Mouse (Mus musculus) macrophage (primary cell): Measurements from ENCODE around the gene Bak1. TPM values are rescaled to one million over a fixed set of nuclear protein-coding genes. Genes with fewer than 3 reads are reported as not detected.

ENCODE experiments used
- H3K27ac ChIP-seq: fragments of 350-480 bp; formaldehyde crosslinking; 2 replicates; pipeline ENCODE4 v1.9.0; 2021
- H3K36me3 ChIP-seq: fragments of 350-480 bp; formaldehyde crosslinking; 2 replicates; pipeline ENCODE4 v1.9.0; 2021; ENCODE audit errors: inconsistent target
- H3K4me3 ChIP-seq: fragments of 350-480 bp; formaldehyde crosslinking; 2 replicates; pipeline ENCODE4 v1.9.0; 2021; ENCODE audit errors: inconsistent target
- H3K79me2 ChIP-seq: fragments of 350-480 bp; formaldehyde crosslinking; 2 replicates; pipeline ENCODE4 v1.9.0; 2021; ENCODE audit errors: inconsistent target
- WGBS: methylation state at CpG from one replicate; pipeline ENCODE4 v1.1.7; 2026; ENCODE audit warnings: inconsistent platforms; ENCODE audit not compliant: missing documents; 5-methylcytosine and 5-hydroxymethylcytosine counted together
- polyA plus RNA-seq: library from polyadenylated mRNA; stranded (reverse); fragments of 250-400 nt; gene quantifications from 3 replicates; pipeline ENCODE4 v1.2.4, GENCODE M21; 2018; ENCODE audit warnings: inconsistent platforms

The Bak1 gene
- polyA plus RNA-seq, 1 experiment from 2014 or later: 180 TPM

GRCm38 (mm10) chr17:27062684-27063083, 33.9 kb upstream of the Bak1 start:
- WGBS: 94% methylated on average over 7 of the region's 7 CpGs
- Histone ChIP-seq H3K4me3 (no peak overlapping the region), H3K36me3 (no peaks in the 10 kb centered on the region), H3K79me2 (peaks cover 63% of the 10 kb centered on the region), H3K27ac (no peak overlapping the region)

DNA sequence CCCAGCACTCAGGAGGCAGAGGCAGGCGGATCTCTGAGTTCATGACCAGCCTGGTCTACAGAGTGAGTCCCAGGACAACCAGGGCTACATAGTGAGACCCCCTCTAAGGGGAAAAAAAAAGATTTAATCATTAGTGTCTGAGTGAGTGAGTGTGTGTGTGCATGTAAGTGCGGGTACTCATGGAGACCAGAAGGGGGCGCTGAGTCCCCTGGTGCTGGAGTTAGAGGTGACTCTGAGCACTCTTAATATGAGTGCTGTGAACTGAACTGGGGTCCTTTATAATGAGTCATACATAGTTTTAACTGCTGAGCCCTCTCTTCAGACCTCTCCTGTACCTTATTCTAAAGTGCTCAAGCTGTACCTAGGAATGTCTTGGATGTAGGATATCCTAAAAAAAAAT, 32.9 kb upstream of the Bak1 start:
- no peak overlapping the region for H3K4me3 ChIP-seq
- peaks cover 60% of the 10 kb centered on the region for H3K79me2 ChIP-seq
- 92% methylated on average over 2 of the region's 3 CpGs for WGBS
- no peaks in the 10 kb centered on the region for H3K36me3 ChIP-seq
- H3K27ac ChIP-seq: no peak overlapping the region

- Histone ChIP-seq H3K79me2 (peaks cover 53% of the 10 kb centered on the region), H3K4me3 (no peak overlapping the region), H3K36me3 (no peaks in the 10 kb centered on the region), H3K27ac (no peak overlapping the region)
- WGBS: 56% methylated on average over 8 of the region's 8 CpGs
Measured at GRCm38 (mm10) chr17:27060698-27061097, 31.9 kb upstream of the Bak1 start.

DNA sequence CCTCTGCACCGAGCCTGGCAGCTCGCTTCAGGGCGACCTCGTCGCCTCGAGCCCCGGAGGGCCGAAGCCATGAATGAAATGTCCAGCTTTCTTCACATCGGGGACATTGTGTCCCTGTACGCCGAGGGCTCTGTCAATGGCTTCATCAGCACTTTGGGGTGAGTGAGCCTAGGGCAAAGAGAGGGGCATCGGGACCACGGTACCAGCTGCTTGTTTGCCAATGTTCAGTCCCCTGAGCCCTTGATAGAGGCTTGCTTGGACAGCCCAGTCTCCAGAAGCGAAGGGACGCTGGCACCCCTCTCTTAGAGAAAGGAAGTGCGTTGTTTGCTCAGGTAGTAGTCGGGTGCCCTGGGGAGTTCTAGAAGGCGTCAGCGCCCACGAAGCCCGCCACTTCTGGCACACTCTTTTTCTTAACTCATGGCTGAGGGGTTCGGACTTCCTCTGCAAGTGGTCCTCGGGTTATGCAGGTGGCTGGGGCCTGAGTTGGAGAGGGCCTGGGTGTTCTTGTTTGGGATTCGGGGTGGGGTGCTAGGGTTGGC, 28.8 kb upstream of the Bak1 start:
- Histone ChIP-seq H3K36me3 (no peaks in the 10 kb centered on the region), H3K79me2 (peaks cover 44% of the 10 kb centered on the region), H3K4me3 (peak overlapping the region; percentile 46), H3K27ac (peak overlapping the region; percentile 27; the same call in 1 of the 2 replicates)
- WGBS: 6% methylated on average over 23 of the region's 24 CpGs

DNA sequence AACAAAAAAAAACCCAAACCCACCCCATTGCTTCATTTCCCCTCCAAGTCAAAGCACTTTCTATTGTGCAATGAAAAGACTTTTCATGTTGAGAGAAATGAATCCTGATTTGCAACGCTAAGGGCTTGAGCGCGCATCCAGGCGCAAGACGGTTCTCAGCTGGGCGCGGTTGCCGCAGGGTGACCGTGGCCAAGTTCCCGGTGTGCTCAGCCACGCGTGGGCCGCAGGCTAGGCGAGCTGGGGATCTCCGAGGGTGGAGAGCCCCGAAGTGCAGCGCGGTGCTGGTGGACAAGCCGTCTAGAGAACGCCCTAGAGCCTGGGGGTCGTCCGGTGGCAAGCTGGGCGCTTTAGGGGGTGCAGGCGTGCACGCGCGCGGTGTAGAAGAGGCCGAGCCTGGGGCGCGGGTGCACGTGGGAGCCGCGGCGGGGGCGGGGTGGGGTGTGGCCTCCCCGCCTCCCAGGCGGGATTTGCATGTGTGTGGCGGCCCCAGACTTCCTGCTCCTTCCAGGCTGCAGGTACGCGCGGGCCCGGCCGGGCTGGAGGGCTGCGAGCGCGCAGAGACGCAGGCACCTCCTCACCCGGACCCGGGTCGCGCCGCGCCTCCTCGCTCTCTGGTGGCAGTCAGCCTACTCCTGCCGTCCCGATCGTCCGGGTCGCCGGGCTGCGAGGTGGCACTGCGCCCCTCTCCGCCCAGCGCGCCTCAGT, 28.2 kb upstream of the Bak1 start, which contains the start of gene Itpr3:
Gene Itpr3 (plus strand): TSS at position 493 of the 705 bp plus-strand sequence.
- H3K36me3 ChIP-seq: no peaks in the 10 kb centered on the region
- peak within 1 kb of the TSS; percentile 85 for H3K27ac ChIP-seq
- WGBS: 1% methylated on average over 66 of the region's 66 CpGs

DNA sequence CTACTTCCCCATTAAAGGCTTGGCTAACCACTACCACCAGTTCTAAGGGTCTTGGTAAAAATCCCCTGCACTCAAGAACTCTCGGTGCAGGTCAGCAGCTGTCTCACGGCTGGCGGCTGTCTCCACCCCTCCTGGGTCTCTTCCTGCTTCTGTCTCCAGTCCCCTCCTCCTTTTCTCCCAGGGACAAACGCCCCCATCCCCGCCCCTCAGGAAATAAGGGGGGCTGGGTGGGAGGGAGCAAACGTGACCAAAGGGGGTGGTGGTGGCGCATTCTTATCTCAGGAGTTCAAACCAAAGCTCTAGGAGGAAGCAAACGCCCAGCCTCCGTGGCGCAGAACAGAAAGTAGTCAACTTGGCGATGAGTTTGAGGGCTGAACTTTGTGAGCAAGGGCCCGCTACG, 27.4 kb upstream of the Bak1 start:
- peak overlapping the region; percentile 43 for H3K4me3 ChIP-seq
- peak overlapping the region; percentile 85 for H3K27ac ChIP-seq
- WGBS: 0% methylated on average over 13 of the region's 13 CpGs
- H3K79me2 ChIP-seq: peaks cover 35% of the 10 kb centered on the region
- no peaks in the 10 kb centered on the region for H3K36me3 ChIP-seq

More for the DNA sequence above, 28.2 kb upstream of the Bak1 start, which contains the start of gene Itpr3:
- Histone ChIP-seq H3K79me2 (peaks cover 37% of the 10 kb centered on the region), H3K4me3 (peak within 1 kb of the TSS; percentile 46)

DNA sequence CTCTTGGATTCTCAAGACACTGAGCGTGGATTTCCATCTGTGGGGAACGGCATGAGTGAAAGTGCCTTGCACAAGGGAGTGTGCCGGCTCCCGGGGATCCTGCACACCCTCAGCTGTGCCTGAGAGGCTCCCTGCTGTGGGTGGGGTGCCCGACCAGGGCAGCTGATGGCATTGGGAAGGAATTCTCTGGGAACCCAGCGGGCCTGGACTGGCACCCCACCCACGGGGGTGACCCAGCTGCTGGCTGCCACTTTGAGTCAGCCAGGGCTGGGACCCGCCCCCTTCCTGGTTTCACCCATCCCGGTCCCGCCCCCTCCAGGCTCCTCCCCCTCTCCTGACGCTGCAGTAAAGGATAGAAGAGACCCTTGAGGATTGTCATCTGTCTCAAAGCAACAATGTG, 22.7 kb upstream of the Bak1 start:
- H3K36me3 ChIP-seq: no peaks in the 10 kb centered on the region
- peak overlapping the region; percentile 19; the same call in 1 of the 2 replicates for H3K4me3 ChIP-seq
- 27% methylated on average over 7 of the region's 11 CpGs for WGBS
- H3K79me2 ChIP-seq: no peaks in the 10 kb centered on the region
- H3K27ac ChIP-seq: peak overlapping the region; percentile 48

GRCm38 (mm10) chr17:27050853-27051252, 22.0 kb upstream of the Bak1 start:
- no peaks in the 10 kb centered on the region for H3K79me2 ChIP-seq
- WGBS: 88% methylated on average over 5 of the region's 5 CpGs
- no peaks in the 10 kb centered on the region for H3K36me3 ChIP-seq
- peak overlapping the region; percentile 19; the same call in 1 of the 2 replicates for H3K4me3 ChIP-seq
- peak overlapping the region; percentile 48 for H3K27ac ChIP-seq

DNA sequence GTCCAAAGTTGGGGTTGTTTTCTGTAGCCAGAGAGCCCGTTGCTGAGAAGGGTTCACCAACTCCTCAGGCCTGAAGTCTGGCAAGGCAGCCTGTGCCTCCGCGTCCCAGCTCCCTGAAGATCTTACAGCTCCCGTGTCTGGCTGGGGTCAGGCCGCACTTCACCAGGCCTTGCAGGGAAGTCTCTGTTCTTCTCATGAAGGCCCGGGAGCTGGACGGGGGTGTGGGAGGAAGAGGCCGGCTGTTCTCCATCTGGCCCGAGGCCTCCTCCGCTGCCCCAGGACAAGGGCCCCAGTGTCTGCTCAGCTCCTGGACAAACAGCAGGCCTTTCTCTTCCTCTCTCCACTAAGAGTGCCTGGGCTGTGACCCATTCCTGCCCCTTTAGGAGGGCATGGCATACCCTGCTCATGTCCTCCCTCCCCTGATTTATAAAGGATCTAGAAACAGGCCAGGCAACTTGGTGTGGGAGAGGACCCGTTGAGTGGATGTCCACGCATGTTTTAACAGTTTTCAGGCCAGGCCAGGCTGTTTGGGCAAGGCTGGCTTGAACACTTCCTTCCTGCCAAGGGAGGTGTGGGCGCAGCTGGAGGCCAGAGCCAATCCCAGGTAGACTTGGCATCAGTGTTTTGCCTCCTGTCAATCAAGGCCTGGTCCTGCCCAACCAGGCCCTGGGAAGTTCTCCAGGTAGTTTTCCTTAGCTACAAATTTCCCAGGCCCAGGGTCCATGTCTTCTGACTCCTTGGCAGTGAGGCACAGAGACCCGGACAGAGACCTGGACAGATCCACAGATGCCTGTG, 19.8 kb upstream of the Bak1 start:
- WGBS: 80% methylated on average over 14 of the region's 14 CpGs
- Histone ChIP-seq H3K4me3 (no peak overlapping the region), H3K36me3 (no peaks in the 10 kb centered on the region), H3K79me2 (no peaks in the 10 kb centered on the region; the same call in 1 of the 2 replicates), H3K27ac (no peak overlapping the region)

DNA sequence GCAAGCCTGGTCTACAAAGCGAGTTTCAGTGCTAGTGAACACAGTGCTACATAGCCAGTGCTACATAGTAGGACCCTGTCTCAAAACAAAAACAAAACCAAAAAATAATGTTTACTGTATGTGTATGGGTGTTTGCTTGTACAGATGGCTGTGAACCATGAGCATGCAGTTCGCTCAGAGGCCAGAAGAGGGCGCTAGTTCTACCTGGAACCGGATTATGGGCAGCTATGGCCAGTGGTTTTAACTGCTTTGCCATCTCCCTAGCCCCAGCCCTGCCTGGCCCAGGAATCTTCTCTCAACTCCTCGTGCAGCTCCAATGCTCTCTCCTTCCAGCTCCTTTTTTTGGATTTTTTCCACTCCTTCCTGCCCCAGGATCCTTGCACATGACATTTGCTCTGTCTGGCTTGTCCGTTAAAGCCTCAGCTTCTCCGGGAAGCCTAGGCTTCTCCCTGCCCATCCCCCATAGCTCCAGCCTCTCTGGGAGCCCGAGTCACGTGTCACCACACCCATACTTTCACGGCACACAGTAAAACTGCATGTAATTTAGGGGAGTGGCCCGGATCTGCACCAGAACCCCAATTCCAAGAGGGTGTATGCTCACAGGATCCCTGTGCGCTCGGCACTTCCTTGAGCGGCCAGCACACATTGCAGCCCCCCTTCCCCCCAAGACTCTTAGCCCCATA, 19.1 kb upstream of the Bak1 start:
- Histone ChIP-seq H3K36me3 (no peaks in the 10 kb centered on the region), H3K27ac (no peak overlapping the region), H3K4me3 (no peak overlapping the region), H3K79me2 (no peaks in the 10 kb centered on the region; the same call in 1 of the 2 replicates)
- WGBS: 94% methylated on average over 14 of the region's 14 CpGs

DNA sequence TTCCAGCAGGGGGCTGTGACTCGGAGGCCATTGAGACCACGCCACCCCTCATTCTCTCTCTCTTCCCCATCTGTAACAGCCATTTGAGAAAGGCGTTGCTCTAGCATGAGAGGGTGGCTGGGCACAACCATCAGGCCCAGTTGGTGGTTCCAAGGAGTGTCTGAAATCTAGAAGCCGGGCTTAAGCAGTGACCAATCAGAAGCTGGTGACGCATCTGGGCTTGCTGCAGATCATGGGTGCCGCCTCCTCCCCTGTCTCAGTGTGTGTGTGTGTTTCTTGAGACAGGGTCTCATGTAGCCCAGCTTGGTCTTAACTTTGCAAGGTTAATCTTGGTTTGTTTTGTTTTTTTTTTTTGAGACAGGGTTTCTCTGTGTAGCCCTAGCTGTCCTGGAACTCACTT, 16.4 kb upstream of the Bak1 start:
- no peaks in the 10 kb centered on the region for H3K36me3 ChIP-seq
- 100% methylated on average over 6 of the region's 6 CpGs for WGBS
- no peaks in the 10 kb centered on the region; the same call in 1 of the 2 replicates for H3K79me2 ChIP-seq

DNA sequence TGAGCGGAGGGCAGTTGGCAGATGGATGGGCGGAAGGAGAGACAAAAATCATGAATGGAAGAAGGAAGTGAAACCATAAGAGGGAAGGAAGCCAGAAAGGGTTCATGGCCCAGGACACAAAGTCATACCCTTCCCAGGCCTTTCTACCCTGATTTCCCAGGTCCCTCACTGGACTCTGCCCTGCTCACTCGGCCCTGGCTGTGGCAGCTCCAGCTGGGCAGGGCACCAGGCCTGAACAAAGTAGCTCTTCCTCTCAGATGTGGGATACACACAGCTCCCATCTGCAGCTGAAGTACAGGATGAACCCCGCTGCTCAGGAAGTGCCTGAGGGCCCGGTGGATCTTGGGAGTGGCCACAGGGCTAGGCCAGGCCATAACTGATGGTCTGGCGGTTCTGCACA, 14.0 kb upstream of the Bak1 start:
- Histone ChIP-seq H3K79me2 (no peaks in the 10 kb centered on the region; the same call in 1 of the 2 replicates), H3K4me3 (no peak overlapping the region), H3K27ac (peak overlapping the region; percentile 86), H3K36me3 (no peaks in the 10 kb centered on the region)
- 8% methylated on average over 6 of the region's 6 CpGs for WGBS

More for the DNA sequence above, 16.4 kb upstream of the Bak1 start:
- H3K4me3 ChIP-seq: no peak overlapping the region
- H3K27ac ChIP-seq: no peak overlapping the region

- no peaks in the 10 kb centered on the region for H3K36me3 ChIP-seq
- peak overlapping the region; percentile 86 for H3K27ac ChIP-seq
- 100% methylated on average over 2 of the region's 2 CpGs for WGBS
- H3K79me2 ChIP-seq: no peaks in the 10 kb centered on the region; the same call in 1 of the 2 replicates
- no peak overlapping the region for H3K4me3 ChIP-seq
Measured at GRCm38 (mm10) chr17:27041787-27042055, 12.9 kb upstream of the Bak1 start.

DNA sequence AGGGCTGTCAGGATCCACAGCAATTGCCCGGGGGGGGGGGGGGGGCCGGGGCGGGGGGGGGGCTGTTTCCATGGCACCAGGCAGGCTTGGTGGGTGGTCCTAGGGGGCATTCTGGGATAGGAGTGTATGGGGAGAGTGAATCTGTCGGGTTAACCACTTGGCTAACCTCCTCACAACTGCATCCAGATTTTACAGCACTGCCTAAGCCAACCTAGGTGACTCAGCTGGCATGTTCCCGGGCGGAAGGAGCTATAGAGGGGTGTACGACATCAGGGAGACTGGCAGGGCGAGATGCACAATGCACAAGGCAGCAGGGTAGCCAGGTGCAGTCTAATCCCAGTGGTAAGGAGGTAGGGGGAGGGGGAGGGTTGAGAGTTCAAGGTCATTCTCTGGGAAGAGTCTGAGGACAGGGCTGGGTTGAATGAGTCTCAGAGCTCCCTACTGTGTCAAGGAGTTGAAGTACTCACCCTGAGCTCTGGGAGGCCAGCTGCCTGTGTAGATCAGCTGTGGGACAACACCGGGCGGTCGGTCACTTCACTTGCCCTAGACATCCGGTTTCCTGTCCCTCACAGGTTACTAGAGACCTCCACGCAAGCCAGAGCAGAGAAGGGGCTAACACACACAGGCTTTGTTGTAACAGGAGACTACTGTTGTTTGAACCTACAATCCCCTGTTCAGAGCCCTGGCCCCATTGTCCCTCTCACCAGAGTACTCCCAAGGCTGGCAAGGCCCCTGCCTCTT, 12.4 kb upstream of the Bak1 start:
- Histone ChIP-seq H3K27ac (peak overlapping the region; percentile 86; the same call in 1 of the 2 replicates), H3K36me3 (no peaks in the 10 kb centered on the region), H3K79me2 (no peaks in the 10 kb centered on the region; the same call in 1 of the 2 replicates), H3K4me3 (no peak overlapping the region)
- WGBS: 91% methylated on average over 10 of the region's 13 CpGs
